Mouse (Mus musculus) adrenal gland, postnatal 10 days (tissue): ENCODE results near the gene Thoc7. TPM values are rescaled to one million over a fixed set of nuclear protein-coding genes. Genes with fewer than 3 reads are reported as not detected.
"Not testable (repeated sequence)": the region's sequence is repeated elsewhere in the genome, so short reads cannot be mapped to it uniquely, and the experiment has no call there.

Experiments used
- DNase-seq: peaks from one replicate; pipeline ENCODE4 v3.0.0; 2021; ENCODE audit warnings: mixed read lengths
- long read RNA-seq, 2 experiments: library from polyadenylated mRNA; stranded (forward); transcript quantifications; one replicate each; pipeline ENCODE4 v2.0.0; 2021
- total RNA-seq, 2 experiments: library from RNA; stranded (reverse); gene quantifications; 2 replicates each; pipeline ENCODE4 v1.2.3; 2021

Gene Thoc7
- total RNA-seq, result 100 to 1,000 TPM; 133 to 134 TPM
- long read RNA-seq, experiment 1, transcript Thoc7-201 (8 exons, 937 nt), result major isoform, 94 of 148 reads
- long read RNA-seq, experiment 1, partial matches to known transcripts, result 15 of 148 reads
- long read RNA-seq, experiment 1, other reads (novel, unspliced or antisense), result 37 of 148 reads
- long read RNA-seq, experiment 2, transcript Thoc7-201 (8 exons, 937 nt), result major isoform, 41 of 80 reads
- long read RNA-seq, experiment 2, partial matches to known transcripts, result 9 of 80 reads
- long read RNA-seq, experiment 2, other reads (novel, unspliced or antisense), result 24 of 80 reads

GRCm38 (mm10) chr14:13961401-13962112 is at the start of gene Thoc7, which contains the start of gene Atxn7:
TSS of gene Thoc7 (minus strand) at chr14:13961852.
TSS of gene Atxn7 (plus strand) at chr14:13961440.
- peak; percentile 64 for DNase-seq

GRCm38 (mm10) chr14:14009712-14010111 is 48.1 kb upstream of the Thoc7 start:
- peak; percentile 33 for DNase-seq

- no peak for DNase-seq
Observed at GRCm38 (mm10) chr14:14002771-14003170, 41.1 kb upstream of the Thoc7 start.

GRCm38 (mm10) chr14:13995206-13996097 is 33.8 kb upstream of the Thoc7 start:
- DNase-seq, result peak; percentile 31

- no peak for DNase-seq
Observed at GRCm38 (mm10) chr14:13990741-13991140, 29.1 kb upstream of the Thoc7 start.

- no peak for DNase-seq
Observed at GRCm38 (mm10) chr14:13988397-13988796, 26.7 kb upstream of the Thoc7 start.

GRCm38 (mm10) chr14:13982174-13982573 is 20.5 kb upstream of the Thoc7 start:
- peak; percentile 37 for DNase-seq

- no peak for DNase-seq
Observed at GRCm38 (mm10) chr14:13981286-13981685, 19.6 kb upstream of the Thoc7 start.

GRCm38 (mm10) chr14:13977498-13977897 is 15.8 kb upstream of the Thoc7 start:
- DNase-seq, result no peak

GRCm38 (mm10) chr14:13971644-13972234 is 10.1 kb upstream of the Thoc7 start:
- DNase-seq, result no peak

GRCm38 (mm10) chr14:13970513-13970912 is 8.9 kb upstream of the Thoc7 start:
- DNase-seq, result no peak

- DNase-seq, result no peak
Observed at GRCm38 (mm10) chr14:13968476-13968875, 6.8 kb upstream of the Thoc7 start.

GRCm38 (mm10) chr14:13967607-13968006 is 6.0 kb upstream of the Thoc7 start:
- no peak for DNase-seq

- no peak for DNase-seq
Observed at GRCm38 (mm10) chr14:13963527-13963926, 1.9 kb upstream of the Thoc7 start.

GRCm38 (mm10) chr14:13962476-13962875 is 824 bp upstream of the Thoc7 start:
- DNase-seq, result no peak

- DNase-seq, result peak; percentile 80
Observed at GRCm38 (mm10) chr14:13960482-13961325, 948 bp downstream of the Thoc7 start.

GRCm38 (mm10) chr14:13960079-13960478 is 1.6 kb downstream of the Thoc7 start:
- peak; percentile 50 for DNase-seq

- DNase-seq, result not testable (repeated sequence)
Observed at GRCm38 (mm10) chr14:13952151-13952550, 9.5 kb downstream of the Thoc7 start.

GRCm38 (mm10) chr14:13950401-13950800 is 11.3 kb downstream of the Thoc7 start:
- DNase-seq, result peak; percentile 20

GRCm38 (mm10) chr14:13948345-13948744 is 13.3 kb downstream of the Thoc7 start:
- DNase-seq, result no peak

- no peak for DNase-seq
Observed at GRCm38 (mm10) chr14:13944686-13945085, 17.0 kb downstream of the Thoc7 start.
